Mouse (Mus musculus) spleen, adult 2 months (tissue): ENCODE results near the gene Abhd11.

Experiments
- CTCF ChIP-seq: fragments of 200-500 bp; IDR thresholded peaks from 2 replicates; pipeline ENCODE4 v1.5.1; 2011; ENCODE audit warnings: mild to moderate bottlenecking, inconsistent platforms; ENCODE audit not compliant: insufficient read depth, insufficient read length, insufficient replicate concordance; ENCODE audit errors: extremely low read depth
- POLR2A ChIP-seq: fragments of 200-500 bp; IDR thresholded peaks from 2 replicates; pipeline ENCODE4 v1.6.1; 2011; ENCODE audit warnings: low read depth, low read length, inconsistent platforms

GRCm38 (mm10) chr5:135040059-135040458, 31.1 kb downstream of the Abhd11 start:
- no peak for TF ChIP-seq CTCF
- no peak for TF ChIP-seq POLR2A
